8 mouse cellular contexts compared by ENCODE assay signal in the genomic region with DNA sequence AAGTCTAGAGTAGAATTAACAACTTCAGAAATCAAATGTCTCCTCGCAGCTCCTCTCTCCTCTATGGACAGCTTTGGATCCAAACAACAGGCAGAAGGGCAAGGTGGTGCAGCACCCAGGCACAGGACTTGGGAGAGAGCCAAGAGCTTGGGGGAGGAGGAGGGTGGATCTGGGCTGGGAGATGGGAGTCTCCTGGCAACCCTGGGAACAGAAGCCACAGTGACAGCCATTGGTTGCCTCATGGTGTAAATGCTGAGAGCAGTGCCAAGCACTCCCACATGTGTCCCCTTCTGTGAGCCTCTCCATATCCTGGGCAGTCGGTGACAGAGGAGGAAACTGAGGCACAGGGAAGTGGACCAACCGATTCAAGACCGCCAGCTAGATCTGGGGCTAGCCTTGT. TPM values are rescaled to one million over a fixed set of nuclear protein-coding genes. Genes with fewer than 3 reads are reported as not detected.
DNase-seq lines count a peak whose midpoint lies in the region; ATAC-seq lines count a peak whose summit lies in the region.

No protein-coding gene starts in this region.

- intact Hi-C loops in heart, postnatal 25 days (cut with DNase I): no loop called here
- intact Hi-C loops in heart, postnatal 36 days (cut with DNase I): no loop called here

- ATAC-seq in megakaryocyte, adult 5-6 weeks (ENCODE audit: poor library complexity, severe bottlenecking): no peak

- DNase-seq in heart, adult 11 months: peak; percentile 91
- DNase-seq in heart, postnatal 25 days (ENCODE audit: low spot score): no peak
- DNase-seq in brain, adult 2 months (ENCODE audit: low read depth, low spot score): peak; percentile 91
- DNase-seq in heart, postnatal 36 days: peak; percentile 8 to 13
- peak; percentile 74 to 87 for DNase-seq in layer of hippocampus, postnatal 14 days (ENCODE audit: low spot score in 2 of 2)
- peak; percentile 28 for DNase-seq in ovary, adult 18-20 months (ENCODE audit: low spot score)
- DNase-seq in yolk sac, embryonic 10.5 days (ENCODE audit: low spot score): no peak

RNA-seq across cellular contexts. Expression of gene Pcp4, which starts 1.3 kb away (rescaled TPM):
- total RNA-seq in heart, postnatal 25 days (2021): 1 to 10 TPM; 2.0 to 2.8 TPM
- 1 to 10 TPM; 2.2 to 3.6 TPM for total RNA-seq in heart, postnatal 36 days (2021)
- 100 to 1,000 TPM; 318 to 373 TPM for total RNA-seq in layer of hippocampus, postnatal 14 days (2021)
- total RNA-seq in megakaryocyte, adult 5-6 weeks (2015): 0.41 TPM in 1 of 2 replicates, not detected in the other
- total RNA-seq in megakaryocyte, adult 5-6 weeks (2017): 1.6 TPM in 1 of 2 replicates, not detected in the other

RNA-seq across cellular contexts. Expression of gene Itgb2l, which starts 25.3 kb away (rescaled TPM):
- not detected for total RNA-seq in heart, postnatal 25 days (2021)
- not detected for total RNA-seq in heart, postnatal 36 days (2021)
- not detected for total RNA-seq in layer of hippocampus, postnatal 14 days (2021)
- total RNA-seq in megakaryocyte, adult 5-6 weeks (2015): 41.3 and 61.9 TPM in 2 replicates
- total RNA-seq in megakaryocyte, adult 5-6 weeks (2017): 67.6 and 76.1 TPM in 2 replicates

Comparison
In these comparisons a context has a peak if more than half of its experiments do, and no peak if none do; other contexts are left out.
1. DNase-seq: peak in heart, adult 11 months (single experiment), brain, adult 2 months (single experiment), heart, postnatal 36 days (2 of 2), layer of hippocampus, postnatal 14 days (2 of 2) and ovary, adult 18-20 months (single experiment); none in heart, postnatal 25 days (single experiment) and yolk sac, embryonic 10.5 days (single experiment).
2. RNA of gene Pcp4, which starts 1.3 kb away (total RNA-seq): 318 to 373 TPM in layer of hippocampus, postnatal 14 days; 2.2 to 3.6 TPM in heart, postnatal 36 days, 2.0 to 2.8 TPM in heart, postnatal 25 days and 0.41 to 1.6 TPM in megakaryocyte, adult 5-6 weeks; every median in the first group is over 10 times any median in the second.
3. RNA of gene Itgb2l, which starts 25.3 kb away (total RNA-seq): 41.3 to 76.1 TPM in megakaryocyte, adult 5-6 weeks; not detected in heart, postnatal 25 days, not detected in heart, postnatal 36 days and not detected in layer of hippocampus, postnatal 14 days; every median in the first group is over 10 times any median in the second.